Mouse (Mus musculus): ENCODE measurements around the gene Pxn.

- no peak for TF ChIP-seq GATA1 (IDR thresholded peaks at IDR 0.05; ENCODE audit: low read length)
- TF ChIP-seq TAL1 (IDR thresholded peaks at IDR 0.05; ENCODE audit: low read length) = no peak
These were observed 3.6 kb downstream of the Pxn start for GRCm38 (mm10) chr5:115509790-115510689.
